Mouse (Mus musculus) right cerebral cortex, postnatal 36 days (tissue): ENCODE measurements around the gene Pip4k2a.
"Not testable (repeated sequence)": the region's sequence is repeated elsewhere in the genome, so short reads cannot be mapped to it uniquely, and the experiment has no call there.

ENCODE experiments used
- DNase-seq, 2 experiments: peaks; one replicate each; pipeline ENCODE4 v3.0.0; 2022; ENCODE audit warnings: low spot score in 2 of 2, mixed read lengths in 1 of 2

Gene Pip4k2a

GRCm38 (mm10) chr2:18998054-18998478 lies at the start of gene Pip4k2a, which contains the start of gene 4930426L09Rik:
Gene Pip4k2a, minus strand, starts transcription at chr2:18998126.
Gene 4930426L09Rik, plus strand, starts transcription at chr2:18998343.
- peak; percentile 91 to 93 for DNase-seq

- no peak for DNase-seq
These were observed 40.1 kb upstream of the Pip4k2a start for GRCm38 (mm10) chr2:19037907-19038570.

- DNase-seq: no peak
These were observed 39.5 kb upstream of the Pip4k2a start for GRCm38 (mm10) chr2:19037430-19037829.

GRCm38 (mm10) chr2:19024807-19025206 lies 26.9 kb upstream of the Pip4k2a start:
- no peak for DNase-seq

- no peak for DNase-seq
These were observed 20.1 kb upstream of the Pip4k2a start for GRCm38 (mm10) chr2:19018034-19018433.

GRCm38 (mm10) chr2:19016839-19017238 lies 18.9 kb upstream of the Pip4k2a start:
- DNase-seq: no peak

- DNase-seq: no peak
These were observed 18.4 kb upstream of the Pip4k2a start for GRCm38 (mm10) chr2:19016348-19016747.

GRCm38 (mm10) chr2:19011443-19011842 lies 13.5 kb upstream of the Pip4k2a start:
- no peak for DNase-seq

- DNase-seq: not testable (repeated sequence)
These were observed 12.6 kb upstream of the Pip4k2a start for GRCm38 (mm10) chr2:19010541-19010940.

- no peak for DNase-seq
These were observed 9.7 kb upstream of the Pip4k2a start for GRCm38 (mm10) chr2:19007580-19007979.

GRCm38 (mm10) chr2:19006124-19006523 lies 8.2 kb upstream of the Pip4k2a start:
- no peak for DNase-seq

- no peak for DNase-seq
These were observed 6.9 kb upstream of the Pip4k2a start for GRCm38 (mm10) chr2:19004801-19005200.

GRCm38 (mm10) chr2:18999395-18999794 lies 1.5 kb upstream of the Pip4k2a start:
- no peak for DNase-seq

- DNase-seq: no peak
These were observed 447 bp downstream of the Pip4k2a start for GRCm38 (mm10) chr2:18997387-18997971.

GRCm38 (mm10) chr2:18996451-18997211 lies 1.3 kb downstream of the Pip4k2a start:
- DNase-seq: no peak

GRCm38 (mm10) chr2:18992512-18993510 lies 5.1 kb downstream of the Pip4k2a start:
- DNase-seq: no peak

GRCm38 (mm10) chr2:18988885-18989284 lies 9.0 kb downstream of the Pip4k2a start:
- no peak for DNase-seq

GRCm38 (mm10) chr2:18985506-18985905 lies 12.4 kb downstream of the Pip4k2a start:
- DNase-seq: no peak

GRCm38 (mm10) chr2:18984095-18984847 lies 13.7 kb downstream of the Pip4k2a start:
- DNase-seq: no peak

GRCm38 (mm10) chr2:18983546-18983945 lies 14.4 kb downstream of the Pip4k2a start:
- no peak for DNase-seq

GRCm38 (mm10) chr2:18982581-18982980 lies 15.3 kb downstream of the Pip4k2a start:
- no peak for DNase-seq
